Mouse (Mus musculus) adrenal gland, postnatal 36 days (tissue): ENCODE results near the gene A730061H03Rik. TPM values are rescaled to one million over a fixed set of nuclear protein-coding genes. Genes with fewer than 3 reads are reported as not detected.

Experiments
- DNase-seq, 2 experiments: peaks; one replicate each; pipeline ENCODE4 v3.0.0; 2021; ENCODE audit warnings: mixed read lengths in 1 of 2
- long read RNA-seq, 2 experiments: library from polyadenylated mRNA; stranded (forward); transcript quantifications; one replicate each; pipeline ENCODE4 v2.0.0; 2021; ENCODE audit warnings: borderline sequencing depth in 2 of 2
- total RNA-seq, 2 experiments: library from RNA; stranded (reverse); gene quantifications; 2 replicates each; pipeline ENCODE4 v1.2.3; 2021

A730061H03Rik gene
- total RNA-seq: 1 to 10 TPM in 1 of 2 experiments, not detected in 1; 1.0 TPM
- long read RNA-seq, experiment 1, partial matches to known transcripts: 0 of 2 reads
- long read RNA-seq, experiment 1, other reads (novel, unspliced or antisense): 0 of 2 reads
- long read RNA-seq, experiment 2, partial matches to known transcripts: 0 of 1 reads
- long read RNA-seq, experiment 2, other reads (novel, unspliced or antisense): 0 of 1 reads

- peak; percentile 98 for DNase-seq
Measured at GRCm38 (mm10) chr14:55560202-55561073, at the start of gene A730061H03Rik. TSS of gene A730061H03Rik (minus strand) at chr14:55560406.

- DNase-seq: no peak
Measured at GRCm38 (mm10) chr14:55608339-55608738, 48.1 kb upstream of the A730061H03Rik start.

- no peak for DNase-seq
Measured at GRCm38 (mm10) chr14:55605743-55606459, 45.7 kb upstream of the A730061H03Rik start.

GRCm38 (mm10) chr14:55604823-55605222, 44.6 kb upstream of the A730061H03Rik start:
- DNase-seq: no peak

- peak; percentile 93 to 94 for DNase-seq
Measured at GRCm38 (mm10) chr14:55603633-55604576, 43.7 kb upstream of the A730061H03Rik start.

GRCm38 (mm10) chr14:55603271-55603632, 43.0 kb upstream of the A730061H03Rik start, which contains the start of gene Irf9:
TSS of gene Irf9 (plus strand) at chr14:55603571.
- no peak for DNase-seq

- DNase-seq: no peak
Measured at GRCm38 (mm10) chr14:55598521-55599390, 38.5 kb upstream of the A730061H03Rik start.

GRCm38 (mm10) chr14:55596036-55596690, 36.0 kb upstream of the A730061H03Rik start:
- no peak for DNase-seq

- DNase-seq: no peak
Measured at GRCm38 (mm10) chr14:55592226-55592625, 32.0 kb upstream of the A730061H03Rik start.

GRCm38 (mm10) chr14:55591331-55591891, 31.2 kb upstream of the A730061H03Rik start, which contains the start of gene Rnf31:
TSS of gene Rnf31 (plus strand) at chr14:55591708.
- DNase-seq: peak; percentile 96 to 97

GRCm38 (mm10) chr14:55590748-55591330, 30.6 kb upstream of the A730061H03Rik start, which contains the start of gene Psme2:
TSS of gene Psme2 (minus strand) at chr14:55591113.
- DNase-seq: peak; percentile 94 to 95

GRCm38 (mm10) chr14:55589771-55590448, 29.7 kb upstream of the A730061H03Rik start:
- no peak for DNase-seq

- no peak for DNase-seq
Measured at GRCm38 (mm10) chr14:55589271-55589670, 29.1 kb upstream of the A730061H03Rik start.

GRCm38 (mm10) chr14:55586149-55586548, 25.9 kb upstream of the A730061H03Rik start:
- DNase-seq: no peak

GRCm38 (mm10) chr14:55585566-55585960, 25.4 kb upstream of the A730061H03Rik start:
- DNase-seq: no peak

GRCm38 (mm10) chr14:55584702-55585565, 24.7 kb upstream of the A730061H03Rik start, which contains the start of gene Emc9:
TSS of gene Emc9 (minus strand) at chr14:55585302.
- peak; percentile 93 to 94 for DNase-seq

- DNase-seq: no peak
Measured at GRCm38 (mm10) chr14:55584303-55584701, 24.1 kb upstream of the A730061H03Rik start.
